Mouse (Mus musculus) cortical plate, adult 2 months (tissue): ENCODE data around the gene Fscn1.

Source experiments
- CTCF ChIP-seq: fragments of 200-500 bp; IDR thresholded peaks from 2 replicates; pipeline ENCODE4 v1.5.1; 2011; ENCODE audit warnings: mild to moderate bottlenecking, control low read depth, low read length; ENCODE audit not compliant: insufficient read depth; ENCODE audit errors: extremely low read depth
- POLR2A ChIP-seq: fragments of 200-500 bp; IDR thresholded peaks from 2 replicates; pipeline ENCODE4 v1.6.1; 2011; ENCODE audit warnings: mild to moderate bottlenecking, low read length, control low read depth; ENCODE audit not compliant: insufficient read depth; ENCODE audit errors: extremely low read depth

DNA sequence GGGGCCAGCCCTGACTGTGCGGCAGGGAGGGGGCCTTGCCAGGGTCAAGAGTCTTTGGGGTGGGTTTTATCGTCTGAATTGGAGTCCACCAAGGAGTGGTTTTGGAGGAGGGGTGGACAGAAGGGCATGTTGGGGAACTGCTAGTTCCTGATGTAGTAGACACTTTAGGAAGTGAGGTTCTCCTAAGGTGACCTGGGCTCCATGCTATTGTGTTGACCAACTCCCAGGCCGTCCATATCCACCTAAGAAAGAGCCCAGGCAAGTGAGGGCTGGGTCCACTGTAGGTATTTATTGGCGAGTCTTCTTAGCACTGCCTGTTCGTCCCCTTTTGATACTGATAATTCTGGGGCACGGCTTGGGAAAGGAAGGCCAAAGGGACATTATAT is 39.1 kb upstream of the Fscn1 start:
- TF ChIP-seq CTCF = no peak
- TF ChIP-seq POLR2A = no peak
